Mouse (Mus musculus) left cerebral cortex, postnatal 25 days (tissue): ENCODE results near the gene Lig3. TPM values are rescaled to one million over a fixed set of nuclear protein-coding genes. Genes with fewer than 3 reads are reported as not detected.
"Not testable (repeated sequence)": the region's sequence is repeated elsewhere in the genome, so short reads cannot be mapped to it uniquely, and the experiment has no call there.

Source experiments
- DNase-seq, 2 experiments: peaks; one replicate each; pipeline ENCODE4 v3.0.0; 2022; ENCODE audit warnings: low spot score in 2 of 2, mixed read lengths in 1 of 2
- intact Hi-C: fragments of 180-260 bp; cut with DNase I; formaldehyde crosslinking; loops from one replicate; pipeline ENCODE4 v1.15.1; 2025
- total RNA-seq, 2 experiments: library from RNA; stranded (reverse); gene quantifications; 2 replicates each; pipeline ENCODE4 v1.2.3; 2021

The Lig3 gene
- total RNA-seq, 2 experiments from 2014 or later, result 23.1 to 26.4 TPM

DNA sequence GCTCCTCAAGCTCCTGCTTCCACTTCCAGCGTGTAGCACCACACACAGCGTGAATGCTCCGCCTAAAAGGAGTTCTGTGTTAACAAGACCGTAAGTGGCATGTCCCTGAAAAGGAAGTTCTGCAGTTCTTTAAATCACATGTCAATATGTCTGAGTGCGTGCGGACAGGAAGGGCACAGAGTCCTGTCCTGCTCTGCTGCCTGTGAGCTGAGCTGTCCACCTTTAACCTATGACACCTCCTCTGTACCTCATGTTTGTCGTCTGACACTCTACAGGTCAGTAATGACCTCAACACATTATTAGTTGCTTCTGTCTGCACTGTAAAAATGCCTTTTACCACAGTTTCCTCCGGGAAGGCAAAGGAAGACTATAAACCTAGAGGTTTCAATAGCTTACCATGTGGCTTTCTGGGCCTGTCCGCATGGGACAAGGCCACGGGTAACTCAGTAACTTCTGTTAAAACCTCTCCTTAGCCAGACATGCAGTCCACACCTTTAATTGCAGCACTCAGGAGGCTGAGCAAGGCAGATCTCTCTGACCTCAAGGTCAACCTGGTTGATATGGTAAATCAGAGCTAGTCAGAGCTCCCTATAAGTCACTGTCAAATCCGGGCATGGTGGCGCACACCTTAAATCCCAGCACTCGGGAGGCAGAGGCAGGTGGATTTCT, 40.0 kb downstream of the Lig3 start:
- no peak for DNase-seq
- intact Hi-C loops, result no loop called here

DNA sequence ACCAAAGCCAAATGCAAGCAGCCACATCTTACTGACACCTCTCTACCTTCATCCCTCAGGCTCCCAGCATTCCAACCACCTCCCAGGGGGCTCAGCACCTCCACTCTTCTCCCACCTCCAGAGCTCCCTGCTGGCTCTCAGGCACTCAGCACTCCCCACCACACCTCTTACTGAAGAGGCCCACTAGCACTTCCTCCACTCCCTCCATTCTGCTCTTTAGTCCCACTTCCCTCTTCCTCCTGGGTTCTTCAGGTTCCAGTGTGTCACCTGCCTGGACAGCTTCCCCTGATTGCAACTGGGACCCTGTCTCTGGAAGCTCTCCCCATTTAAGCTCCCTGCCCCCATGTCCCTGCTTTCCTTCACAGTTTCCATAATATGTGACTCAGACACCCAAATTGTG, 45.9 kb downstream of the Lig3 start:
- intact Hi-C loops, result no loop called here
- no peak for DNase-seq

DNA sequence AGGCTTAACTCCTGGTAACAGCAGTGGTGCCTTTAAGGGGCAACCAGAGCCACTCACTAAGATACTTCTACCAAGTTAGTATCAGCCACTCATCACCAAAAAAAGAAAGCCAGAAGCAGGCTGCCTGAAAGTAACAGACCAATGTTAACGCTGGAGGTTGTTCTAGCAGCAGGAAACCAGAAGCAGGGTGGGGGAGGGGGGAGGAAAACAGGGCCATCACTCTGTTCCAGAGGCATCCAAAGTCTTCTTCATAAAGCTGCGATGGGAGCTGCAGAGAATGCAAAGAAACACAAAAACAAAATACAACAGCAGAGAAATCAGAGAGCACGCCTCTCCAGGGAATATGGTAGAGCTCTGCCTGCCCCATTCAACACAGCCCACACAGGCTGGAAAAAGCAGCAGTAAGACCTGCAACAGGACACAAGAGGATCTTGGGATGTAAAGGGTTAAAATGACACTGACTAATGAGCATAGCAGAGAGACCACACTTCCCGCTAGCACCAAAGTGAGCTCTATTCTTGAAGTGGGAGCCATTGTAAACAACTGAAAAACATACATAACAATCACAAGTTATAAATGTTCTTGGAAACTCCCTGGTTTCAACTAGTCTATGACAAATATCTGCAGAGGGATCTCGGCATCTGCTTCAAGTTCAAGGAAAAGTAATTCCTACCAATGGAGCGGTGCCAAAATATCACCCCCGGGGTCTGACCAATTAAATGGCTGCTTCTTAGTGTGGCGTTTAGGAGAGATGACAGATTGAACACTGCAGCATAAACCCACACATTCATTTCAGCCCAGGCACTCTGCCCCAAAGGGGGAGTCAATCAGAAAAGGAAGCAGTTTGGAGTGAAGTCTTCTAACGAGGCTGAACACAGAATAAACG, 50.3 kb downstream of the Lig3 start:
- DNase-seq, result peak; percentile 17
- intact Hi-C loops, result no loop called here

DNA sequence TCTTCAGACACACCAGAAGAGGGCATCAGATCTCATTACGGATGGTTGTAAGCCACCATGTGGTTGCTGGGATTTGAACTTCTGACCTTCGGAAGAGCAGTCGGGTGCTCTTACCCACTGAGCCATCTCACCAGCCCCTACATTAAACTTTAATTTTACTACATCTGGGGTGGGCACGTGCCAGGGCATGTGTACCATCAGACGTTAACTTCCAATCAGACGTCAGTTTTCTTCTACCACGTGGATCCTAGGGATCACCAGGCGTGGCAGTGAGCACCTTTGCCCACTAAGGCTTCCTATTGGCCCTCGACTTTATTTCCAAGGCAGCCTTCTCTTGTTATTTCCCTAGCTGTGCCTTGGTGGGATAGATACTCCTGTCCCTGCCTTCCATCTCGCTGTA, 51.5 kb downstream of the Lig3 start:
- DNase-seq, intact Hi-C loops: not testable (repeated sequence)

DNA sequence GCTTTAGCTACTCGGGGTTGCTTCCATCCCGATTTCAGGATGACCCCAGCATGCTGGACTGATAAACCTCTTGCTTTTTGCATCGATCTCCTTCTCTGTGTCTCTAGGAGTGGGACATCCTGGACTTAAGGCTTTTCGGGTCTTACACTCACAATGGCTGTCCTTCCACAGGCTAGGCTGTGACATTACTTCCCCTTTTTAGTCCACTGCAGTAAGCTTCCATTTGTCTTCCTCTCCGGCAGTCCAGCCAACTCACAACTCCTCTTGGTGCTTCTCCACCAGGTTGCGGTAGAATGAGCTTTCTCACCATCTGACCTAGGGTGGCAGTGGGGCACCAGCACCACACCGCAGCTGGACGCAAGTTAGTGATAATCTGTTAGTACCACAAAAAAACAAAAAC, 53.0 kb downstream of the Lig3 start:
- no peak for DNase-seq
- intact Hi-C loops, result no loop called here

DNA sequence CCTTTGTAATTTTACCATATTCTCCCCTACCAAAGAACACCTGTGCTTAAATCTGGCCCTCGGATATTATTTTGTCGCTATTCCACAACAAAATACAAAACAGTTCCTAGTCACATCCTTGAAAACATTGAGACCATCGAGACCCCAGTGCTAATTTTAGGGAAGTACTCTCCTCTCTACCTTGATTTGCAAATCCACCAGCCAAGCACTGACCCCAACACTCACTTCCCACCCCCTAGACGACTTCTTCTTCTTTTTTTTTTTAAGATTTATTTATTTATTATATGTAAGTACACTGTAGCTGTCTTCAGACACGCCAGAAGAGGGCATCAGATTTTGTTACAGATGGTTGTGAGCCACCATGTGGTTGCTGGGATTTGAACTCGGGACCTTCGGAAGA, 53.5 kb downstream of the Lig3 start:
- intact Hi-C loops, DNase-seq: not testable (repeated sequence)

DNA sequence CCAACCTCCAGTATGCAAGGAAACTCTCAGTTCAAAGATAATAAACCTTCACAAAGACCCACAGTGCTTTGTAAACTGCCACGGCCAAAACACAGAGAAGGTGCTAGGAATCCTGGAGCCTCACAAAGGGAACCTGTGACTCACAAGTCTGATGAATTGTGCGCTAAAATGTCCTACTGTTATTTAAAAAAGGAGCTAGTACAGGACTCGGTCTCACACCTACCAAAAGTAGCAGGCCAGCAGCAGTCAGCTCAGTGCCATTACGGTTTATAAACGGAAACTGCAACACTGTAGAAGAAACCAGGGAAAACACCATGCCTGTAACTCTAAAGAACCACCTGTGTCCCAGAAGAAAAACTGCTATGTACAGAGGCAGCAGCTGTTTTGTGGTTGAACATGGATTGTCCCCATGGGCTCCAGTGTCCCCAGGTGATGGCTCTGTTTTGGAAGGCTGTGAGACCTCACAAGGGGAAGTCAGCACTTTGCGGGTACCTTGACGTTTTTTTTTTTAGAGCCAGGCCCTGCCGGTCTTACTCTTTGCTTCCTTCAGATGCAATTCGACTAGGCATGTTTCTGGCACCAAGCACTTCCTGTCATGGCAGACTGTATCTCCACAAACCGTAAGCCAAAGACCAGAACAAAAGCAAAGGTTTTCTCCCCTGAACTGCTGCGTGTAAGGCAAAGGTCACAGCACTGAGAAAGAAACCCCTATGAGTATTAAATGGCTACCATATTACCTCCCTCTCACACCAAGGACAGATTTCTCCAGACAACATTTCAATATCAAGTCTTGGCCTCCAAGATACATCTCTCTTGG, 54.9 kb downstream of the Lig3 start:
- intact Hi-C loops, result no loop called here
- DNase-seq, result peak in 1 of 2 experiments; percentile 45

DNA sequence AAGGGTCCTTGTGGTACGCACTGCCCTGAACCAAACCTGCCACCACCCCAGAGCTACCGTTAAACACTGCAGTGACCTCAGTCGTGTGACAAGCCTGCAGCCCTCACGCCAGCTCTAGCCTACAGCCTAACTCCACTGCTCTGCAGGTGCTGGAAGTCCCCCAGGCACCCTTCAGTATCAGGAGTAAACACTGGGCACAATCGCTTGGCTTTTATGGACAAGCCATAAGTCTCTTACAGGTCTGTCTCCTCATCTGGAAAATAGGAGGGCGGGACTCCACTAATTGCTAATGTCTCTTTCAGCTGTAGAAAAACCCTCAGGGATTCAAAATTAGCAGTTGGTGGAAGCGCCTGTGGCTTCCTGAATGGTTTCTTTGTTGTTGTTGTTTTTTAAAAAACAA, 56.3 kb downstream of the Lig3 start:
- intact Hi-C loops, result no loop called here
- DNase-seq, result no peak

DNA sequence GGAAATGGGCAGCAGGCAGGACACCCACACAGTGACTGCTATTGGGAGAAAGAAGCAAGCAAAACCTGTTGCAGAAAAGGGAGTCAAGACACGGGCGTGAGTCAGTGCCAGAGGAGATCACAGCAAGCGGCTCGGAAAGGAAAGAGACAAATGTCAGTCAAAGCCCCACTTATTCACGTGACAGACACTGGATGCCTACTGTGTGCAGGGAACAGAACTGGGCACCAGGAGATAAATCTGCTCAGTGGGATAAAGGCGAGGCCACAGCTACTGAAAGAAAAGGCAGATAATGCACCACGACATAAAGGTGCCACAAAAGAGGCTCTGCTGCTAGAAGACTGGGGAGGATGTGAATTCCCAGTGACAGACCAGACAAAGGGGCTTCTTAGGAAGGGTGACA, 56.9 kb downstream of the Lig3 start:
- DNase-seq, result no peak
- intact Hi-C loops, result no loop called here

DNA sequence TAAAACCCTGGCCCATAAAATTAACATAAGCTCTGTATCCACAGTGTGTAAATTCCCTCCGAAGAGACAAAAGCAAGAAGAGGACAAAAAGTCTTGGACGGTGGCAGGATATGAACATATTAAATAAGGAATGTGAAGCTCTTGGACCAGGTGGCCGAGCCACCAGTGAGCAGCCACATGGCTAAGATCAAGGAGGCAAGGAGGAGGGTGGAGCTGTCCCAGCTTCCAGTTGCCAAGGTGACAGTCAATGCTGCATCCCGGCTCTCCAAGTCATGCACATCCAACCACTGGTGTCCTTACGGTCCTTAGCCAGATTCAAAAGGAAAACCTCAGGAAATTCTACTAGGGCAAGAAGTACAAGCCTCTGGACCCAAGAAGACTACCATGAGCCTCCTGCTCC, 57.6 kb downstream of the Lig3 start:
- intact Hi-C loops, result no loop called here
- peak in 1 of 2 experiments; percentile 11 for DNase-seq

DNA sequence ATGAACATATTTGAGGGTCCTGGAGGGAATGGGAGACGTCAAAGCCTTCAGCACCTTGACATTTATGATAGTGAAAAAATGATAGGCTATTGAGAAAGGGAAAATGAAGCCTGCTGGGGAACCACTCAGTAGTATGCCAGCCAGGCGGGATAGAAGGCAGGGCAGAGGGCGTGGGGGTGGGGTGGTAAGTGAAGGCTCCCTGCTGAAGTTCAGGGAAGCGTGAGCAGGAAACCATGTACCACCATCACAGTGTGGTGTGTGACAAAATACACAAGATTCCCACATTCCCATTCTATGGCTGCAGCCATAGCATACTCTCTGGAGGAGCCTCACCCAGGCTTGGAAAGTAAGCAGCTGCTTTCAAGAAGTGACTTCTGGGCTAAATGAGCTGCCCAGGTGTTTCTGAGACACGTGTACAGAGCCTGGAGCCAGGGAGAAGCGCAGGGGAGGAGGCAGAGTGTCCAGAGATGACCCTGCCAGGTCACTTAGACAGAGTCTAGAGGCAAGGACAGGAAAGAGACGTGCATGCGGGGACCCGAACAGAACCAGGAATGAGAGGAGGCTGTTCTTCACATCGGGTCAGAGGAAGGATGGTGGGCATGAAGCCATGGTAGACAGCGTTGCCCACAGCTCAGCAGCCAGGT, 64.0 kb downstream of the Lig3 start:
- no peak for DNase-seq
- intact Hi-C loops, result no loop called here

DNA sequence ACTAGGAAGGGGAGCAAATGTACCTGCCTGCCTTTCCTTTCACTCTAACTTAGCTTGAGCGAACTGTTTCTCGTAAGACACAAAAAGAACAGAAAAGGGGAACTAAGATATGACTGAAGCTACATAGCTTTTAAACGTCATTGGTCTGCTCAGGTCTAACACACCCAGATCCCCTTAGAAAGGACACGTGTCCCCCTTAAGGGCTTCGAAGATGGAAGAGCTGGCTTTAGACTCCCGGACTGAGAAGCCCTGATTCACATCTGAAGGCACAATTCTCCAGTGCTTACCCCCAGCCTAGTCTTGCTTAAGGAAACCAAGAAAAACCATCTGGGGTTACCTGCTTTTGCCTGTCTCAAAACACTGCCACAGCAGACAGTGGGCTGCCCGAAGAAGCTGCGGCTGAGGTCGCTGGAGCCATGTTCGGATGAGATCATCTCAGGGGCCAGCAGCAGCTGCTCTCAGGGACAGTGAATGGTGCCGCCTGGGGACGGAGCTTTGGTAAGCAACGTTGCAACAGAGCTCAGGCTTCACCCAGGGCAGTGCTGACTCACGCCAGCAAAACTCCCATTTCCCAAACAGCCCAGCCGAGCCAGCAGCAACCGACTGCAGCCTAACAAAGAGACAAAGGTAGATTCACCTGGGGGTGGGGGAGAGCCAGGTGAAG, 64.6 kb downstream of the Lig3 start:
- DNase-seq, result peak; percentile 42 to 60
- intact Hi-C loops, result no loop called here

DNA sequence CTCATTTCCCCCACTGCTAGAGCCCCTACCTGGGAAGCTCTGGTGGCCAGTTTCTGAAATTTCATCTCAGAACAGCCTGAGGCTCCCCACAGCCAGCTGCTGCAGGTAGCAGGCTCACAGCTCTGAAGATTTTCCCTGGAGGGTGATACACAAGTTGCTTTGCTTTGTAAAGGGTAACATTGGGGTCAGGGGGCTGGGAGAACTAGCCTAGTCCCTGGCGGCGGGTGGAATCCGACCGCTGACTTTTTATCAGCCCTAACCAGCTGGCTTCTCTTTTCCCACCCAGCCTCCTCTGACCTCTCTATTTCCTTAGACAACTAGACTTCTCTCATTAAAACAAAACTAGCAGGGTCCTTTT, 65.2 kb downstream of the Lig3 start:
- intact Hi-C loops, result no loop called here
- no peak for DNase-seq

DNA sequence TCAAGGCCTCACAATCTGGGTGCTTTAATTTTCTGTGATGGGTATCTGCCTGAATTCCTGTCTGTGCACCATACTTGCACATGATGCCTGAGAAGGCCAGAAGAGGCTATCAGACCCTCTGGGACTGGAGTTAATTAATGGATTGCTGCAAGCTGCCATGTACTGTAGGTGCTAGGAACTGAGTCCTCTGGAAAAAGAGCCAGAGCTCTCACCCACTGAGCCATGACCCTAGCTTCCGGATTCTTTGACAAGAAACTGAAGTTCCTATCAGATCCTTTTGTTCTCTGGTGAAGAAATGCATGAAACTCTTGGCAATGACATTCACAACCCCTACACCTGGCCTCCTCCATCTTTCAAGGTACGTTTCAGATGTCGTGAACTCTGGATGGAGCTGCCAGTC, 66.0 kb downstream of the Lig3 start:
- intact Hi-C loops, result no loop called here
- no peak for DNase-seq

DNA sequence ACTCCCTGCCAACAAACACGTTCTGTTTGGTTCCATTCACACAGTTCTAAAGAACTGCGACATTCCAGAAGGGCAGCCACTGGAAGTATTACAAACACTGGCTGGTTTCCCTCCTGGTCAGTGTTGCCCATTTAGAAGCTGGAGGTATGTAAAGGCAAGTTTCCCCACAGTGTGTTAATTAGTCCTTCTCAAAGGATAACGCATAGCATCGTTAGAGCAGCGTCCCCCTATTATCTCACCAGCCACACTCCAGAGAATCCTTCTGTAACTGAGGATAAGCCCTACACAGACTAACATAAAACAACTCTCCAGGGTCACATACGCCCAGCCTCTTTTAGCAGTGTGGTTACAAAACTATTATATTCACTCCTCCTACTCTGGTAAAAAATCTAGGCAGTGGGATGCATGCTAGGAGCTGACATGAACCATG, 66.7 kb downstream of the Lig3 start:
- DNase-seq, result no peak
- intact Hi-C loops, result no loop called here

DNA sequence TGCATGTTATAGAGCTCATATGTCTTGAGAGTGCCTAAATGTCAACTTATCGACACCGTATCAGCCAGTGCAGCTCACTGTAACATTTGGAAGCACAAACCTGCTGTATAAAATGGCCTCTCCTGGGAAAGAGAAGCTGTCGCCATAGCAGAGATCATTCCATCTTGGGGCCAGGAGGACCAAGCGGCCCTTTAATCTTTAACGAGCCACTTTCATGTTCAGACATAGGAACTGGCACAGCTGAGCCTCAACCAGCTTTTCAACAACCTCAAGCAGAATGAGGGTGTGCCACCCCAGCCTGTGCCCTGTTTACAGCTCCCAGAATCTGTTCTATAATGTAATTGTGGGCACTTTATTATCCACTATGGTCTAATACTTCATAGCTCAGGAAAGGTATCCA, 69.4 kb downstream of the Lig3 start:
- intact Hi-C loops, result no loop called here
- no peak for DNase-seq

DNA sequence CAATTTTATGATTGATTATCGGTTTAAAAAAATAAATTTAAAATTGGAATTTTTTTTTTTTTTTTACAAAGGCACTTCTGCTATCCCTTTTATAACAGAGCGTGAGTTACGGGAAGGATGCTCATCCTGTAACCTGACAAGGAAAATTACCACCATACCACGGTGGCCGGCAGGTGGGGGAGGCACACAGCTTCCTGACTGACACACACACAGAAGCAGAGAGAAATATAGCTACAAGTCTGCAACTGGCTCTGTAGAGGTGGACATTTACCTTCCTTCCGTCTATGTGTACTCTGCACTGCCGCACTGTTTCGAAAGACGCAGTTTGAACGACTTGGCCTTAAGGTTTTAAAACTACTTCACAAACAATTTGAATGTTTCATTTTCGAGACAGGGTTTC, 71.2 kb downstream of the Lig3 start:
- no peak for DNase-seq
- intact Hi-C loops, result no loop called here

DNA sequence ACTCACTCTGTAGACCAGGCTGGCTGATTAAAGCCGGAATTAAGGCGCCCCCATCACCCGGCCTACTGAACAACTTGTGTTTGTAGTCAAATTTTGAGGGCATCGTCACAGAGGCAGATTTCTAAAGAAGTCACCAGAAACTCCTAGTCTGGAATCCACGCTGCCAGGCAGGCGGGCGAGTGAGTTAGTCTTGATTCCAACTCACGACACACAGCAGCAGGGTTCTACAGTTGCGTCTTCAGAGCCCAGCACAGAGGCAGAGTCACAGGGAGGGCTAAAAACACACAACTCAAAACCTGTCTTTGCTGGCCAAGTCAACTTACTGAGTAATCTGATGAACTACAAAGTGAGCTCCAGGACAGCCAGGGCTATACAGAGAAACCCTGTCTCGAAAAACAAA, 71.6 kb downstream of the Lig3 start:
- intact Hi-C loops, result no loop called here
- no peak for DNase-seq

DNA sequence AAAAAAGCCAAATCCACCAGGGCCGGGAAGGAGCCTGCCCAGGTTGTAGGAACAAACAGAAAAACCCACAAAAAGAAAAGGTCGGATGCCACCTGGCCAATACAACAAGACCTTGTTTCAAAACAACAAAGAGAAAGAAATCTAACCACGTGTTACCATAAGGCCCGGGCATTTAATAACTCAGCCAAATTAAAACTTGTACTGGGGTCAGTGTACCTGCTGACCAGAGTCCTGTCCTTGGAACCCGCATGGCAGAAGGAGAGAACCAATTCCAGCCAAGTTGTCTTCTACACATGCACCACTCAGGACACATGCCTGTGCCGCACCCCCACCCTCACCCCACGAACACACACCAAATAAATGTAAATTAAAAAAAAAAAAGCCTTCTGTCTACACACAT, 72.0 kb downstream of the Lig3 start:
- no peak for DNase-seq
- intact Hi-C loops, result no loop called here
